Mouse (Mus musculus) MEL (cell line): ENCODE measurements around the gene Mmab.

Experiments
- CHD2 ChIP-seq: IDR thresholded peaks from 2 replicates; pipeline ENCODE4 v1.6.1; 2011; ENCODE audit warnings: low read length, improper control_type of control experiment
- CTCF ChIP-seq, 3 experiments: IDR thresholded peaks in 2 of 3; conservative IDR thresholded peaks in 1 of 3; 2 replicates each; pipeline ENCODE4 v1.5.1; 2011 to 2012; ENCODE audit warnings: low read length in 3 of 3, low read depth in 2 of 3, mild to moderate bottlenecking in 2 of 3, improper control_type of control experiment in 1 of 3, inconsistent platforms in 1 of 3, mixed read lengths in 1 of 3, moderate library complexity in 1 of 3; ENCODE audit not compliant: control insufficient read depth in 1 of 3, insufficient read depth in 1 of 3, poor library complexity in 1 of 3, severe bottlenecking in 1 of 3
- EP300 ChIP-seq, 2 experiments: IDR thresholded peaks; 2 replicates each; pipeline ENCODE4 v1.6.1; 2011; ENCODE audit warnings: improper control_type of control experiment in 2 of 2, low read length in 2 of 2, low read depth in 1 of 2, mild to moderate bottlenecking in 1 of 2
- MAFK ChIP-seq: IDR thresholded peaks from 2 replicates; pipeline ENCODE4 v1.6.1; 2011; ENCODE audit warnings: low read depth, mild to moderate bottlenecking, low read length, improper control_type of control experiment, borderline replicate concordance
- NELFE ChIP-seq: IDR thresholded peaks from 2 replicates; pipeline ENCODE4 v1.6.1; 2011; ENCODE audit warnings: low read depth, low read length, improper control_type of control experiment
- POLR2A ChIP-seq, 2 experiments: IDR thresholded peaks; 2 replicates each; pipeline ENCODE4 v1.6.1; 2011 to 2012; ENCODE audit warnings: low read length in 2 of 2, mild to moderate bottlenecking in 2 of 2, control low read depth in 1 of 2, improper control_type of control experiment in 1 of 2, low read depth in 1 of 2, moderate library complexity in 1 of 2; ENCODE audit not compliant: control insufficient read depth in 1 of 2, insufficient read depth in 1 of 2, poor library complexity in 1 of 2
- POLR2AphosphoS5 ChIP-seq: IDR thresholded peaks from 2 replicates; pipeline ENCODE4 v1.6.1; 2012; ENCODE audit warnings: low read depth, borderline replicate concordance, mild to moderate bottlenecking, inconsistent platforms, low read length, moderate library complexity, mixed read lengths
- SMC3 ChIP-seq: IDR thresholded peaks from 2 replicates; pipeline ENCODE4 v1.6.1; 2011; ENCODE audit warnings: low read depth, low read length, improper control_type of control experiment
- TCF12 ChIP-seq: IDR thresholded peaks from 2 replicates; pipeline ENCODE4 v1.6.1; 2014; ENCODE audit warnings: low read depth, mild to moderate bottlenecking, inconsistent platforms, low read length, improper control_type of control experiment, moderate library complexity
- USF1 ChIP-seq: IDR thresholded peaks from 2 replicates; pipeline ENCODE4 v1.6.1; 2014; ENCODE audit warnings: low read depth, mild to moderate bottlenecking, inconsistent platforms, low read length, improper control_type of control experiment, moderate library complexity
- ZMIZ1 ChIP-seq: IDR thresholded peaks from 2 replicates; pipeline ENCODE4 v1.6.1; 2012; ENCODE audit warnings: low read depth, mild to moderate bottlenecking, inconsistent platforms, low read length, improper control_type of control experiment, moderate library complexity

DNA sequence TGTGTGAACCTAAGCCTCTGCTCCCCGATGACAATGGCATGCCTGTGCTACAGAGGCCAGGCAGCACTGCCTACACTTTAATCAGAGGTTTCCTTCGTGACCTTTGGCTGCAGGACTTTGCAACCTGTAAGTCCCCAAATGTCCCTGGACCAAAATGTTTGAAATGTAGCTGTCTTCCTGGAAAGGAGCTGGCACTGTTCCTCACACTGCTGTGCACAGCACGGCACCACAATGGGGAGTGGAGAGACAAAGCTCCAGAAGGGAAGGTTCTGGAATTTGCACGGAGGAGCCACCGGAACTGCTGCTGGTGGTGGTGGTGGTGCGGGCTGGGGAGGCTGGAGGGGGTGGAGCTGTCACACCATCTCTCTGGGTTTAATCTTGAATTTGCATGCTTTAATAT lies 17.1 kb downstream of the Mmab start:
- no peak for TF ChIP-seq CTCF (IDR thresholded peaks at IDR 0.05 in 2 of 3, conservative IDR thresholded peaks at IDR 0.05 in 1 of 3; ENCODE audit: control insufficient read depth in 1 of 3, insufficient read depth in 1 of 3, low read depth in 2 of 3, low read length in 3 of 3, poor library complexity in 1 of 3, severe bottlenecking in 1 of 3)
- TF ChIP-seq EP300 (IDR thresholded peaks at IDR 0.05; ENCODE audit: low read depth in 1 of 2, low read length in 2 of 2), result no peak
- TF ChIP-seq CHD2, result no peak
- TF ChIP-seq POLR2AphosphoS5, result no peak
- TF ChIP-seq NELFE, result no peak
- TF ChIP-seq POLR2A (IDR thresholded peaks at IDR 0.05; ENCODE audit: control insufficient read depth in 1 of 2, insufficient read depth in 1 of 2, low read depth in 1 of 2, low read length in 2 of 2, poor library complexity in 1 of 2), result no peak
- TF ChIP-seq USF1, result no peak
- no peak for TF ChIP-seq SMC3
- TF ChIP-seq MAFK, result no peak
- TF ChIP-seq TCF12, result no peak
- no peak for TF ChIP-seq ZMIZ1
